Mouse (Mus musculus) myocyte (in vitro differentiated cells): ENCODE results near the gene Pltp.

Experiments
- POLR2A ChIP-seq: IDR thresholded peaks from one replicate; pipeline ENCODE4 v1.6.1; 2011; ENCODE audit warnings: low read depth, mild to moderate bottlenecking, control low read depth, moderate library complexity; ENCODE audit not compliant: insufficient read length
- USF1 ChIP-seq: IDR thresholded peaks from one replicate; pipeline ENCODE4 v1.6.1; 2011; ENCODE audit warnings: low read depth, mild to moderate bottlenecking, control low read depth, moderate library complexity

DNA sequence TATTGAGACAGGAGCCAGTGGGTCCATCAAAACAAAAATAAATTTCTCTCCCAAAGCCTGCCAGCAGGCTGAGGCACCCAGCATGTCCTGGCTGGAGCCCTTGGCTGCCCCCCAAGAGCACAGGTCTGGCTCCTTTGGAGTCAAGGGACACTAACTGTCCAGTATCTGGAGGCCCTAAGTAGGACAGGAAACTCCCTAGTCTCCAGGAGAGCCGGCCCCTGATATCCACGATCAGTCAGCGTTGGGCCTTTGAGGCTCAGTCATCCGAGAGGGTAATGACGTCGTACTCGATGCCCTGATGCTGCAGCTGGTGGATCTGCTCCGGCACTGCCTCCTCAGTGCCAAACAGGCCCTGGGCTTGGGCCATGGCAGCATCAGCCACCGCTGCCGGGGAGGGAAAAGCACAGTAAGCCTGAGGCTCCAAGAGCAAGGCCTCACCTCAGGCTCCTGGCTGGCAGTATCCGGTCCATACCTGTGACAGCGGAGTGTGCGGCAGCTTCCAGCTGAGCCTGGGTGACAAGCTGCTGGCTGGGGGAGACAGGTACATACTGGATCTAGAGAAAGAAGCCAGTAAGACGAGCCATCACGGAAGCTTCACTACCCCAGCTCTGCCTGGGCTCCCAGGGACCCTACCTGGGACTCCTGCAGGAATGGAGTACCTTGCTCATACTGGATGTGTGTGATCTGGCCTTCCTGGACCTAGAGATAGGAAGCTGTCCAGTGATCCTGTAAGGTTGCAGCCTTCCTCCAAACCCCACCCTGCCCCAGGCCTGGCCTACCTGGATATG, 34.6 kb upstream of the Pltp start:
- TF ChIP-seq POLR2A (peak; percentile 43), USF1 (no peak)
